Mouse (Mus musculus) kidney, adult 2 months (tissue): ENCODE results near the gene Nras. TPM values are rescaled to one million over a fixed set of nuclear protein-coding genes. Genes with fewer than 3 reads are reported as not detected.

Source experiments
- DNase-seq: peaks from one replicate; pipeline ENCODE4 v3.0.0; 2021
- H3K27ac ChIP-seq: fragments of 200-500 bp; 2 replicates; pipeline ENCODE4 v1.5.1; 2012; ENCODE audit warnings: low read depth, low read length, control low read depth, inconsistent platforms; ENCODE audit not compliant: insufficient read depth
- H3K27me3 ChIP-seq: fragments of 200-500 bp; replicated peaks from 2 replicates; pipeline ENCODE4 v1.6.1; 2012; ENCODE audit warnings: mild to moderate bottlenecking, moderate library complexity, low read length, inconsistent platforms; ENCODE audit not compliant: control insufficient read depth, insufficient read depth
- H3K36me3 ChIP-seq: fragments of 200-500 bp; 2 replicates; pipeline ENCODE4 v1.6.1; 2012; ENCODE audit warnings: mild to moderate bottlenecking, moderate library complexity, low read length, inconsistent platforms; ENCODE audit not compliant: control insufficient read depth, insufficient read depth
- H3K4me1 ChIP-seq: fragments of 200-500 bp; 2 replicates; pipeline ENCODE4 v1.6.1; 2011; ENCODE audit warnings: low read length; ENCODE audit not compliant: control insufficient read depth, insufficient read depth
- H3K4me3 ChIP-seq: fragments of 200-500 bp; 2 replicates; pipeline ENCODE4 v1.5.1; 2011; ENCODE audit warnings: mild to moderate bottlenecking, low read depth, low read length, control low read depth; ENCODE audit not compliant: insufficient read depth
- CTCF ChIP-seq: fragments of 200-500 bp; conservative IDR thresholded peaks from 2 replicates; pipeline ENCODE4 v1.5.1; 2011; ENCODE audit warnings: low read depth, mild to moderate bottlenecking, control low read depth, low read length, moderate library complexity, mixed read lengths; ENCODE audit not compliant: insufficient read depth, insufficient read length
- POLR2A ChIP-seq: fragments of 200-500 bp; IDR thresholded peaks from one replicate; pipeline ENCODE4 v1.6.1; 2011; ENCODE audit warnings: low read depth, low read length, control low read depth
- WGBS: fragments of 180-500 bp; shearing (Covaris S2); methylation state at CpG from one replicate; pipeline ENCODE4 v1.1.7; 2018; 5-methylcytosine and 5-hydroxymethylcytosine counted together
- polyA plus RNA-seq: library from polyadenylated mRNA; depleted of rRNA; stranded (reverse); fragments of >200 nt; gene quantifications from 2 replicates; pipeline ENCODE4 v1.2.3, GENCODE M21; 2012

Nras gene
- polyA plus RNA-seq, 1 experiment: 17.2 TPM

DNA sequence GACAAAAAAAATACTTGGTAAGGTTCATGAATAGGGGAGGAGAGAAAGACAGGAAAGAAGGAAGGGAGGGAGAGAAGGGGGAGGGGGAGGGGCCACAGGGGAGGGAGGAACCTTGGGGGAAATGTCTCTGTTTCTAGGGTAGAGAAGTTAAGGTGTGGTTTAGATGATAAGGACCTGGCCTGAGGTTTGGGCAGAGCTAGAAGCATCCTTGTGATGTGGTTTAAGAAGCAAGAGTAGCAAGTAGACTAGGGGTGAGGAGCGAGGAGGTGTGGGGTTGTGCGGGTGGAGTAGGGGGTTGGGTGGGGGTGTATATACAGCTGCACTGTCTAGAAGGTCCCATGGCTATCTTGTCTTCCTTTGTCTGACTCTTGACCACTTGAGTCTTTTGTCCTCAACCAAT lies 33.7 kb downstream of the Nras start:
- Histone ChIP-seq H3K27ac (no peak overlapping the region), H3K36me3 (no peaks in the 10 kb centered on the region), H3K4me3 (no peak overlapping the region), H3K4me1 (no peaks in the 10 kb centered on the region), H3K27me3 (no peaks in the 10 kb centered on the region)
- 96% methylated on average over 2 of the region's 2 CpGs for WGBS
- DNase-seq: no peak
- TF ChIP-seq CTCF (no peak), POLR2A (no peak)

DNA sequence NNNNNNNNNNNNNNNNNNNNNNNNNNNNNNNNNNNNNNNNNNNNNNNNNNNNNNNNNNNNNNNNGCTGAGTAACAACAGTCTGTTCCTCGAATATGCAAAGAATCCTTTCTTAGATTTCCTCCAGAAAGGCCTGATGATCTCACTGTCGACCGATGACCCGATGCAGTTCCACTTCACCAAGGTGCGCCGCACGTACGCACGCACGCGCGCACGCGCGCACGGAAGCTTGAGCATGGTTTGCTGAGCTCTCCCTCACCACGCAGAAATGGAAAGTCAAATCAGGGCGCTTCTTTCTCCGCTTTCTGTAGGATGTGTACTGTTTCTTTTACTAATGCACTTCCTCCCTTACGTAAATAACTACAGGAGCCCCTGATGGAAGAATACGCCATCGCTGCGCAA lies 40.6 kb downstream of the Nras start:
- no peak for DNase-seq
- TF ChIP-seq CTCF (no peak), POLR2A (no peak)
- 83% methylated on average over 23 of the region's 23 CpGs for WGBS
- Histone ChIP-seq H3K4me1 (no peaks in the 10 kb centered on the region), H3K27me3 (no peaks in the 10 kb centered on the region), H3K36me3 (no peaks in the 10 kb centered on the region), H3K27ac (no peak overlapping the region), H3K4me3 (no peak overlapping the region)

DNA sequence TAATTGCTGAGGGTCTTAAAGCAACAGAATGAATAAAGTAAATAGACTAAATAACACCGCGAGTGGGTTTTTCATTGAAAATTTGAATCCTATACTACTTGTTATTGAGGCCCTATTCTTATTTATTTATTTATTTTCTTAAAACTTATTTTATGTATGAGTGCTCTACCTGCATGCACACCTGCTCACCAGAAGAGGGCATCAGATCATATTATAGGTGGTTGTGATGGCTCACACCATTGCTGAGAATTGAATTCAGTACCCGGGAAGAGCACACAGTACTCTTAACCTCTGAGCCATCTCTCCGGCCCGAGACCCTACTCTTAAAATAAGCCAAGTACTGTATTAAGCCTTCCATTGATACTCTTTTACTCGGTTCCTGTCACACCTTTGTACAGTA lies 41.6 kb downstream of the Nras start:
- Histone ChIP-seq H3K4me3 (no peak overlapping the region), H3K4me1 (no peaks in the 10 kb centered on the region), H3K36me3 (no peaks in the 10 kb centered on the region), H3K27ac (no peak overlapping the region), H3K27me3 (no peaks in the 10 kb centered on the region)
- no peak for TF ChIP-seq POLR2A
- TF ChIP-seq CTCF: peak; percentile 13; the same call in 1 of the 2 replicates
- no peak for DNase-seq
- 85% methylated on average over 6 of the region's 6 CpGs for WGBS

DNA sequence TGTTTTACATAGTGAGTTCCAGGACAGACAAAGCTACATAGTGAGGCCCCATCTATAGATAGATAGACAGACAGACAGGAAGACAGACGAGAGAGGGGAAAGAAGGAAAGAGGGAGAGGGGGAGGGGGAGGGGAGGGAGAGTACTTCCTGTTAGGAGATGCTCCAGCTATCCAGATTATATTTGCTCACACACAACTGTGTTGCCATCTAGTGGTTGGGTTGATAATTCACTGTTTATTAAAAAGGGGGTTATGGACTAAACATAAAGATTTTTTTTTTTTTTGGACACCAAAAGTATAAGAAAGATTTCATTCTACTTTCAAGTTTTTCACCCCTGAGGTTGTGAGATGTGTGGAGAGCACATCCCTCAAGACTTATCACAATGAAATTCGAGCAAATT lies 42.6 kb downstream of the Nras start:
- H3K27me3 ChIP-seq: no peaks in the 10 kb centered on the region
- no peak for DNase-seq
- TF ChIP-seq POLR2A (no peak), CTCF (no peak)
- H3K4me3 ChIP-seq: no peak overlapping the region
- H3K4me1 ChIP-seq: no peaks in the 10 kb centered on the region
- H3K27ac ChIP-seq: no peak overlapping the region
- 57% methylated on average over 2 of the region's 2 CpGs for WGBS
- H3K36me3 ChIP-seq: no peaks in the 10 kb centered on the region

DNA sequence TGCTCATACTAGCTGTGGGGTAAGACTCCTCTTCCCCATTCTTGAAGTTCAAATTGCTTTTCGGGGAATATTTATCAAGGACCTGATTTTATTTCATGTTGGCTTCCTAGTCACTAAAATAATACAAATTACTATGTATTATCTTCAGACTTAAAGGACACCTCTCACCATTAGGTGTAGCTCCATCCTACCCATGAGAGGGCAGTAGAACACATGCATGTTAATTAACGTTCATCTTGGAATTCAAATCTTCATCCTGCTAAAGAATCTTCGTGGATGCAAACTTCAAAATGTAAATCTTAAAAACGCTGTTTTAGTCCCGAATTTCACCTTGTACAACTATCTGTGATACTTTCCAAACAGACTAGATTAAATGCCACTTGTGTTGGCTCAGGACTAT lies 43.1 kb downstream of the Nras start:
- no peak for DNase-seq
- TF ChIP-seq POLR2A (no peak), CTCF (no peak)
- WGBS: 49% methylated on average over 5 of the region's 5 CpGs
- Histone ChIP-seq H3K4me3 (no peak overlapping the region), H3K4me1 (no peaks in the 10 kb centered on the region), H3K27me3 (no peaks in the 10 kb centered on the region), H3K27ac (no peak overlapping the region), H3K36me3 (no peaks in the 10 kb centered on the region)

DNA sequence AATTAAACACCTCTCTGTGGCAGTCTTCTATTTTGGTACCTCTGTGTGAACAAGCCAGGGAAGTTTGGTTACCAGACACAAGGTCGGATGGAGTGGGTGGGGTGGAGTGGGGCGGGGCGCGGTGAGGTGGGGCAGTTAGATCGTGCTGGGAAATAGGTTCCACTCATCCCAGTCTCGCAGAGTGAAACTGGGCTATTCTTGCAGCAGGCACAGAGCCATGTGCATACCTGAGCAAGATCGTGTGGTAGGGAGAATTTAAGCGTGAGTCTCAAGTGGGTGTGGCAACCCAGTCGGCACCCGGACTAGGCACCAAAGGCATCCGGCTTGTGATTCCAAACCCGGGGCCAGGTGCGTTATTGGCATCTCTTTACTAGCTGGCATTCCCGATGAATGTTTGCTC lies 43.8 kb downstream of the Nras start:
- DNase-seq: no peak
- H3K27me3 ChIP-seq: no peaks in the 10 kb centered on the region
- no peaks in the 10 kb centered on the region for H3K36me3 ChIP-seq
- no peak overlapping the region for H3K27ac ChIP-seq
- no peaks in the 10 kb centered on the region for H3K4me1 ChIP-seq
- peak overlapping the region; percentile 81 for H3K4me3 ChIP-seq
- TF ChIP-seq CTCF: no peak
- under 1% methylated on average over 14 of the region's 14 CpGs for WGBS

DNA sequence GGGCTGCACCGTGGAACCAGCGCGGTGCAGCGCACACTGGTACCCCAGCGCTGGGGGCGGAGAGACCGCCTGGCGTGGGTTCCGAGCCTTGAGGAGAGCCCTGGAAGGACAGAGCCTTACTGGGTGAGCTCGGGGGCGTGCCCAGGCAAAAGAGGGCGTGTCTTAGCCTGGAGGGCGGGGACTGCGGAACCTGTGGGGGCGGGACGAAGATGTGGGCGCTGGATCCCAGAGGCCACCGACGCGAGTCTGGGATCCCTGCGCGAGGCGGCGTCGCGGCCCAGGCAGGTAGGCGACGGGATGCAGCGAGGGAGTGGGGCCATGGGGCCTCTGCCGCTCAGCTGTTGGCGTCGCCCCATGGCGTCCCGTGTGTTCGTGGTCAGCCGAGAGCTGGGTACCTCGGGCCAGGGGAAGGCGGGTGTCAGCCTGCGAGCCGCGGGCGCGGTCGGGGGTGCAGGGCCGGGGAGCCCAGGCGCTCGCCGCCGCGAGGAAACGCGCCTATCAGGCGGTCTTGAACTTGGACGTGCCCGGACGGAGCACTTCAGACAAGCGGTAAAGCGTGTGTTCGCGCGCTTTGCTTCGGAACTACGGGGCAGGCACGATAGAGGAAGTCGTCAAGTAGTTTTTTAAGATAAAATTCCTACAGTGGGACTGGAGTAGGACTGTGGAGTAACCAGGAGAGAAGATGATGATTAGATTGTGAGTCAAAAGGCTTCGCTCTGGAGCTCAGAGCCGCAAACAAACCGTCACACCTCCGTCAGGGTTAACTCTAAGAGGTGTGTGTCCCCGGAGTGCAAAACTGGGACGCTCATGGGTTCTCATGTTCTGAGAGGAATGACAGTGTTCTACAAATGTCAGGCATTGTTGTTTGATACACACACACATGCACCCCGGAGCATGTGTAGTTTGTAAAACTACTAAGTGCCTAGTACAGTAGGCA lies 44.6 kb downstream of the Nras start, which contains the start of gene Dennd2c:
Gene Dennd2c, plus strand, starts transcription at position 151 of the 937 bp plus-strand sequence.
- H3K27me3 ChIP-seq: no peaks in the 10 kb centered on the region
- TF ChIP-seq POLR2A (no peak), CTCF (0 out of 2 replicates have a peak, but pooled peaks have one; percentile 2)
- no peaks in the 10 kb centered on the region for H3K4me1 ChIP-seq
- H3K36me3 ChIP-seq: no peaks in the 10 kb centered on the region
- peak within 1 kb of the TSS; percentile 81 for H3K4me3 ChIP-seq
- 1% methylated on average over 72 of the region's 72 CpGs for WGBS
- peak; percentile 95 for DNase-seq
- H3K27ac ChIP-seq: no peak within 1 kb of the TSS
